ENCODE assay signal across 26 mouse cellular contexts in the genomic region with DNA sequence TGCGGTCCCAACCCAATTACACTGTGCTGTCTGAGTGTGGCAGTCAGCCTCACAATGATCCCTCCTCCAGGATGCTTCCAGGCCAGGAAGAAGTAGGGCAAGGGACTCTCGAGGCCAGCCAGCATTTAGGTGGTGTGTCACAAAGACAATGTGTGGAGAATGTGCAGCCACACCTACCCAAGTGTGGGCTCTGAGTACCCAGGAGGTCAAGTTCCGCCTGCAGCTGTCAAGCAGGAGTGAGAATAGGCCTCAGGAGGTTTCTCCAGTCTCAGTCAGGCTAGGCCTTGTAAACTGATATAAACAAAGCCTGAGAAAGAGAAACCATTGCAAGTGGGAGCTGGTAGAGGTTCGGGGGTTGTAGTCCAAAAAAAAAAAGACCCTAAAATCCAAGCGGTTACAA.
DNase-seq lines count a peak whose midpoint lies in the region; ATAC-seq and TF ChIP-seq lines count a peak whose summit lies in the region.
"Had no signal": no experiment of that assay in that cellular context is flagged by ENCODE, and none has a peak within 500 bp of the region (broad histone marks: within the 10 kb centered on the region; RNA-seq: fewer than 3 reads in every experiment).

No protein-coding gene starts in this region.

- DNase-seq in hindbrain, postnatal 0 days (ENCODE audit: low spot score), result no peak
- no peak for DNase-seq in limb, embryonic 10.5 days (ENCODE audit: low spot score)
- DNase-seq in ZHBTc4 (ENCODE audit: low read depth, low spot score), result peak; percentile 55
- DNase-seq in cerebellum, adult 9-10 months, result no peak
- no peak for DNase-seq in frontal cortex, postnatal 25 days (ENCODE audit: low spot score in 2 of 2)
- DNase-seq: adrenal gland, adult 2 months; adrenal gland, postnatal 14 days; cerebellum, adult 11 months; cerebellum, adult 2 months; cerebellum, postnatal 10 days; cerebellum, postnatal 36 days; embryo, embryonic 11 days; gastrocnemius, adult 2 months; gastrocnemius, postnatal 14 days; heart, adult 11 months; kidney, adult 18-20 months had no signal

- no peaks in the 10 kb centered on the region for H3K9me3 ChIP-seq in hindbrain, postnatal 0 days (ENCODE audit: low read length)
- H3K9me3 ChIP-seq in hindbrain, embryonic 13.5 days, result no peaks in the 10 kb centered on the region
- H3K9me3 ChIP-seq in limb, embryonic 12.5 days, result no peaks in the 10 kb centered on the region
- H3K9me3 ChIP-seq in limb, embryonic 10.5 days (replicated peaks), result no peaks in the 10 kb centered on the region
- H3K9me3 ChIP-seq: embryonic facial prominence, embryonic 15.5 days; forebrain, embryonic 12.5 days; hindbrain, embryonic 12.5 days had no signal

- H3K27ac ChIP-seq in hindbrain, postnatal 0 days, result no peak overlapping the region
- H3K27ac ChIP-seq in hindbrain, embryonic 13.5 days, result no peak overlapping the region
- peak overlapping the region; percentile 31; the same call in 1 of the 2 replicates for H3K27ac ChIP-seq in limb, embryonic 12.5 days
- no peak overlapping the region for H3K27ac ChIP-seq in limb, embryonic 10.5 days
- H3K27ac ChIP-seq: embryonic facial prominence, embryonic 15.5 days; forebrain, embryonic 12.5 days; gastrocnemius, adult 2 months; hindbrain, embryonic 12.5 days had no signal

- no peak overlapping the region for H3K4me3 ChIP-seq in hindbrain, postnatal 0 days (ENCODE audit: low read length)
- no peak overlapping the region for H3K4me3 ChIP-seq in hindbrain, embryonic 13.5 days
- H3K4me3 ChIP-seq in limb, embryonic 12.5 days (replicated peaks), result no peak overlapping the region
- H3K4me3 ChIP-seq in limb, embryonic 10.5 days, result no peak overlapping the region
- H3K4me3 ChIP-seq: embryonic facial prominence, embryonic 15.5 days; forebrain, embryonic 12.5 days; gastrocnemius, adult 2 months; hindbrain, embryonic 12.5 days had no signal

- 85% methylated on average over 5 of the region's 5 CpGs for WGBS in hindbrain, postnatal 0 days
- 77% methylated on average over 5 of the region's 5 CpGs for WGBS in hindbrain, embryonic 13.5 days
- 65% methylated on average over 5 of the region's 5 CpGs for WGBS in limb, embryonic 12.5 days
- WGBS in limb, embryonic 10.5 days, result 76% methylated on average over 5 of the region's 5 CpGs

- H3K9ac ChIP-seq in hindbrain, postnatal 0 days (replicated peaks; ENCODE audit: low read length), result no peak overlapping the region
- H3K9ac ChIP-seq in hindbrain, embryonic 13.5 days, result no peak overlapping the region
- H3K9ac ChIP-seq in limb, embryonic 12.5 days (replicated peaks), result no peak overlapping the region
- H3K9ac ChIP-seq: embryonic facial prominence, embryonic 15.5 days; forebrain, embryonic 12.5 days; hindbrain, embryonic 12.5 days had no signal

- H3K36me3 ChIP-seq in hindbrain, postnatal 0 days (ENCODE audit: insufficient read depth, low read length), result no peaks in the 10 kb centered on the region
- H3K36me3 ChIP-seq in hindbrain, embryonic 13.5 days, result no peaks in the 10 kb centered on the region
- no peaks in the 10 kb centered on the region for H3K36me3 ChIP-seq in limb, embryonic 12.5 days
- H3K36me3 ChIP-seq in limb, embryonic 10.5 days, result no peaks in the 10 kb centered on the region
- H3K36me3 ChIP-seq: embryonic facial prominence, embryonic 15.5 days; forebrain, embryonic 12.5 days; hindbrain, embryonic 12.5 days had no signal

- 0 out of 2 replicates have a peak, but pooled peaks have one; percentile 32 for ATAC-seq in hindbrain, postnatal 0 days
- ATAC-seq in hindbrain, embryonic 13.5 days (ENCODE audit: low FRiP score), result no peak
- no peak for ATAC-seq in limb, embryonic 12.5 days (ENCODE audit: insufficient number of reproducible peaks, insufficient read depth, low FRiP score, low TSS enrichment, low read depth)
- ATAC-seq: CD4-positive, CD25-positive, alpha-beta regulatory T cell, adult 4 months; forebrain, embryonic 16.5 days; hindbrain, embryonic 16.5 days; inflammation-experienced regulatory T-cells, adult 6 months had no signal

- TF ChIP-seq CTCF in hindbrain, postnatal 0 days (IDR thresholded peaks at IDR 0.05; ENCODE audit: low read depth), result no peak

- H3K4me2 ChIP-seq in hindbrain, postnatal 0 days (ENCODE audit: low read depth, low read length), result no peak overlapping the region
- H3K4me2 ChIP-seq in hindbrain, embryonic 13.5 days, result no peak overlapping the region
- no peak overlapping the region for H3K4me2 ChIP-seq in limb, embryonic 12.5 days
- H3K4me2 ChIP-seq: embryonic facial prominence, embryonic 15.5 days; forebrain, embryonic 12.5 days; heart, embryonic 11.5 days; hindbrain, embryonic 12.5 days had no signal

- H3K27me3 ChIP-seq in hindbrain, postnatal 0 days (ENCODE audit: insufficient read depth, low read length), result no peaks in the 10 kb centered on the region
- no peaks in the 10 kb centered on the region for H3K27me3 ChIP-seq in hindbrain, embryonic 13.5 days
- no peaks in the 10 kb centered on the region for H3K27me3 ChIP-seq in limb, embryonic 12.5 days
- H3K27me3 ChIP-seq in limb, embryonic 10.5 days (ENCODE audit: low read depth, poor library complexity, severe bottlenecking), result no peaks in the 10 kb centered on the region
- H3K27me3 ChIP-seq: embryonic facial prominence, embryonic 15.5 days; forebrain, embryonic 12.5 days; hindbrain, embryonic 12.5 days had no signal

- H3K4me1 ChIP-seq in hindbrain, postnatal 0 days (ENCODE audit: insufficient read depth, low read length), result no peaks in the 10 kb centered on the region
- H3K4me1 ChIP-seq in hindbrain, embryonic 13.5 days (replicated peaks), result no peaks in the 10 kb centered on the region
- H3K4me1 ChIP-seq in limb, embryonic 12.5 days (replicated peaks), result peaks cover 15% of the 10 kb centered on the region
- peaks cover 14% of the 10 kb centered on the region for H3K4me1 ChIP-seq in limb, embryonic 10.5 days
- H3K4me1 ChIP-seq: embryonic facial prominence, embryonic 15.5 days; forebrain, embryonic 12.5 days; hindbrain, embryonic 12.5 days had no signal
